Mouse (Mus musculus) olfactory bulb, adult 2 months (tissue): ENCODE measurements at regions not wholly inside any gene's neighbourhood (a gene's known extent, or its start where the extent isn't known, plus 50 kb on each side); places are given as distances from the start of the nearest gene placed in this dataset.

Experiments used
- CTCF ChIP-seq: fragments of 200-500 bp; IDR thresholded peaks from 2 replicates; pipeline ENCODE4 v1.5.1; 2012; ENCODE audit warnings: low read depth, mild to moderate bottlenecking, low read length, moderate library complexity; ENCODE audit not compliant: insufficient read depth
- POLR2A ChIP-seq: fragments of 200-500 bp; IDR thresholded peaks from 2 replicates; pipeline ENCODE4 v1.6.1; 2012; ENCODE audit warnings: mild to moderate bottlenecking, low read depth, low read length, moderate library complexity; ENCODE audit not compliant: insufficient read depth

DNA sequence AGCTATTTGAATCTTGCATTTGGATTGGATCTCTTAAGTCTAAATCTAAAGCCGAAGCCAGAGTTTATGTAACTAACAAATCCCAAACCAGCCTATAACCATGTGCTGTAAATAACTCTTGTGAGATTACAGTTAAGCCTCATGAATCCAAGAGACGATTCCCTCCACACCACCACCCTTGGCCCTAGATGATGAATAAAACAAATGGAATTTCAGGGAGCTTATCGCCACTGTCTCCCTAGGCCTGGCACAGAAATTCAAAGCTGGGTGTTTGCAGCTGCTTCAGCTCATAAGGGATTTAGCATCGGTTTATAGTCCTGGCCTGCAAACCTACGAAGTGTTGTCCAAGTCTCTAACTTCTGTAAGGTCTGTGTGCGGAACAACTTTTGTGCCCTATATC lies 281.4 kb upstream of the Ptbp2 start:
- TF ChIP-seq POLR2A: no peak
- no peak for TF ChIP-seq CTCF
